Mouse (Mus musculus) right cerebral cortex, postnatal 4 days (tissue): ENCODE measurements around the gene Rbp1.
A peak's percentile ranks its signal among the peaks of the same experiment; 100 is the strongest.

Experiments
- DNase-seq: peaks from one replicate; pipeline ENCODE4 v3.0.0-alpha.2; 2022

Gene Rbp1

GRCm38 (mm10) chr9:98425351-98425880, 2.7 kb downstream of the Rbp1 start:
- DNase-seq: no peak

- no peak for DNase-seq
Measured at GRCm38 (mm10) chr9:98427906-98428517, 5.3 kb downstream of the Rbp1 start.

- DNase-seq: no peak
Measured at GRCm38 (mm10) chr9:98428783-98429182, 6.0 kb downstream of the Rbp1 start.

GRCm38 (mm10) chr9:98429806-98430205, 7.0 kb downstream of the Rbp1 start:
- DNase-seq: no peak

- DNase-seq: no peak
Measured at GRCm38 (mm10) chr9:98430528-98430927, 7.8 kb downstream of the Rbp1 start.

GRCm38 (mm10) chr9:98433021-98433420, 10.3 kb downstream of the Rbp1 start:
- no peak for DNase-seq

GRCm38 (mm10) chr9:98433956-98434588, 11.3 kb downstream of the Rbp1 start:
- no peak for DNase-seq

GRCm38 (mm10) chr9:98437819-98438218, 15.1 kb downstream of the Rbp1 start:
- no peak for DNase-seq

- no peak for DNase-seq
Measured at GRCm38 (mm10) chr9:98439091-98439490, 16.3 kb downstream of the Rbp1 start.

- DNase-seq: peak; percentile 39
Measured at GRCm38 (mm10) chr9:98442638-98443037, 19.9 kb downstream of the Rbp1 start.

GRCm38 (mm10) chr9:98445359-98446149, 22.8 kb downstream of the Rbp1 start:
- no peak for DNase-seq

- no peak for DNase-seq
Measured at GRCm38 (mm10) chr9:98450976-98451375, 28.2 kb downstream of the Rbp1 start.

- no peak for DNase-seq
Measured at GRCm38 (mm10) chr9:98466709-98467108, 43.9 kb downstream of the Rbp1 start.

- no peak for DNase-seq
Measured at GRCm38 (mm10) chr9:98480172-98480749, 57.5 kb downstream of the Rbp1 start.

GRCm38 (mm10) chr9:98482256-98482655, 59.5 kb downstream of the Rbp1 start:
- DNase-seq: no peak

- no peak for DNase-seq
Measured at GRCm38 (mm10) chr9:98485020-98485419, 62.3 kb downstream of the Rbp1 start.

- no peak for DNase-seq
Measured at GRCm38 (mm10) chr9:98485815-98486214, 63.1 kb downstream of the Rbp1 start, which contains the start of gene Rbp2. Rbp2 (plus strand) TSS chr9:98486115.

GRCm38 (mm10) chr9:98487273-98487672, 64.5 kb downstream of the Rbp1 start:
- no peak for DNase-seq

- DNase-seq: no peak
Measured at GRCm38 (mm10) chr9:98489532-98489931, 66.8 kb downstream of the Rbp1 start.

GRCm38 (mm10) chr9:98490128-98490527, 67.4 kb downstream of the Rbp1 start:
- DNase-seq: no peak

GRCm38 (mm10) chr9:98491071-98491470, 68.3 kb downstream of the Rbp1 start:
- no peak for DNase-seq

GRCm38 (mm10) chr9:98492212-98492611, 69.5 kb downstream of the Rbp1 start:
- DNase-seq: no peak

GRCm38 (mm10) chr9:98492821-98493220, 70.1 kb downstream of the Rbp1 start:
- DNase-seq: no peak
